Mouse (Mus musculus): ENCODE data around the gene Slc4a4.

GRCm38 (mm10) chr5:88975694-88976093 lies 89.1 kb downstream of the Slc4a4 start:
- TF ChIP-seq GATA1 (IDR thresholded peaks at IDR 0.05; ENCODE audit: low read length) (no peak), TAL1 (IDR thresholded peaks at IDR 0.05; ENCODE audit: low read length) (no peak)
